Mouse (Mus musculus): ENCODE data around the gene Smarcc1.
"Not testable (repeated sequence)": the region's sequence is repeated elsewhere in the genome, so short reads cannot be mapped to it uniquely, and the experiment has no call there.

The Smarcc1 gene

DNA sequence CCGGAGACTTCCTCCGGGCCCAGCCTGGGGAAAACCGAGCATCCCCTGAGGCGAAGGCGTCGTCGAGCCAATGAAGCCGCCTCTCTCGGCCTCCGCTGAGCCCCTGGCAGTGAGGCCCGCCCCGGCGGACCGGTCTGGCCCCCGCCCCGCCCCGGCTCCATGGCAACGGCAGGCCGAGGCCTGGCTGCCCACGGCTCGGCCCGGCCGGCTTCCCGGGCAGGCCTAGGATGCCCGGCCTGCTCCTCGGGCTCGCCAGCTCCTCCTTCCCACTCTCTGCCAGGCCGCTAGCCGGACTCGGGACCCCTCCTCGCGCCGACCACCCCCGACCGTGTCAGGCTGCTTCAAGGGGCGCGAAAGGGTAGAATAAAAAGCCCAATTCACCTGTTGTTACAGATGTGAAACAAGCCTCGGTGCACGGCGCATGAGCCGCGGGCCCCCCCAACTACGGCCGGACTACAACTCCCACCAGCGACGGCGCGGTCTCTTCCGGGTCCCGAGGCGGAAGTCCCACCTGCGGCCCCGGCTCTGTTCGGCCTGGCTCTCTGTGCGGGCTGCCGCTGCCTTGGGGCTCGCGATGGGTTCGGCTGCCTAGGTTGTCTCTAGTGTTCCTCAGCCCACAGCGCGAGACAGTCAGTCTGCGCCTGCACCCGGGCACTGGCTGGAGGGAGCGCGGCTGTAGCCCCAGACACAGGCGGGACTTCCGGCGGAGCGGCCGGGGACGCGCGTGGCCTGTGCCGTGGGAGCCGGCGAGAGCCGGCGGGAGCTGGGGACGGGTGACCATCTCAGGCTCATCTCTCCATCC, at the start of gene Smarcc1:
Smarcc1 (plus strand) TSS at position 732 of the 802 bp plus-strand sequence.
- peak; percentile 90 for DNase-seq

DNA sequence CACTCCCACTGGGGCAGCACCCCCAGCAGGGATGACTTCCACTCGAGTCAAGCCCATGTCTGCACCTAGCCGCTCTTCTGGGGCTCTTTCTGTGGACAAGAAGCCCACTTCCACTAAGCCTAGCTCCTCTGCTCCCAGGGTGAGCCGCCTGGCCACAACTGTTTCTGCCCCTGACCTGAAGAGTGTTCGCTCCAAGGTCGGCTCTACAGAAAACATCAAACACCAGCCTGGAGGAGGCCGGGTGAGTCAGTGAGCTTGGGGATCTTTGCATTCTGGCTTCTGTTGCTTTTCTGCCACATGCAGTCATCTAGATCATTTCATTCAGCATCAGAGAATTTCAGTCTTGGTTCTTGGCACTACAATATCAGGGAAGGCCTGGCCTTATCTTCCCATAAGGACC, 48.8 kb upstream of the Smarcc1 start:
- no peak for DNase-seq

DNA sequence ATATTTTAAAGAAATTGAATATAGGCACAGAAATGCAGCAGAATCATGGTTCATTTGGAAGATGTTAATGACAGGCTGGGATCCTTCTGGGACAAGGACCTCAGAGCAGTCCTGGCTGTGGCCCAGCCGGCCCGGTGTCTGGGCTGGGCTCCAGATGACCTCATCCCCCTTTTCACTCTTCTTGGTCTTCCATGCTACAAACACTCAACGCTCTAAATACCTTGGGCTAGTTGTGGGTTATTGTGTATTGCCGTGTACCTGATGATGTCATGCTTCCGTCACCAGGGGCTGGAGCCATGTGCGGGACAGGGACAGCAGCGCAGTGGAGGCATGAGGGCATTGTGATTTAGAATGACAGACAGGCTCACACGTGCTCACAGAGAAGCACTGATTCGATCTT, 47.1 kb upstream of the Smarcc1 start:
- no peak for DNase-seq

DNA sequence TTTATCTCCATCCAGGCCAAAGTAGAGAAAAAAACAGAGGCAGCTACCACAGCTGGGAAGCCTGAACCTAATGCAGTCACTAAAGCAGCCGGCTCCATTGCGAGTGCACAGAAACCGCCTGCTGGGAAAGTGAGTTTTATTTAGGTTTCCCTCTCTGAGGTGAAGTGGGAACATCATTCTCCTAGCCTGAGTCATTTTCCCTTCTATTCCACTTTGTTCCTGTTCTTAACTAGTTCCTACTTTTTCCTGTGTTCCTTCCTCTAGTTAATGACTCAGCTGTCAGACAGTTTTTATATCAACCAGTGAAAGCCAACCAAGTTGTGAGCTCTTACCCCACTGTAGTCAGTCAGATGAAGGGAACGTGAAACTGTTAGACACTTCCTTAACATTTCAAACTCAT, 46.5 kb upstream of the Smarcc1 start:
- no peak for DNase-seq

DNA sequence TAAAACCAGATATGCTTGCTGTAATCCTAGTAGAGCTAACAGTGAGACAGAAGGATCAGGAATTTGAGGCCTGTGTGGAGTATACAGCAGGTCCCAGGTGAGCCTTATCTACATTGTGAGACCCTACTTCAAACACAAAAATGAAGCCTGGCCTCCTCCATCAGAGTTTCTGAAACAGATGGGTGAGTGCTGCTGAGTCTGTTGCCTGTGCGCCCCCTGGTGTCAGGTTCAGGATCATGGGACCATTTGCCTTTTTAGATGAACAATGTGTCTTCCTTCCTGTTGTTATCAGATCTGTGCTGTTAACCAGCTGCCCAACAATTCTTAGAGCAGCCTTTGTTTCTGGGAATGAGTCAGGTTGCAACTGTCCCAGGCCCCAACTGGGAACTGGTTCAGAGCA, 45.7 kb upstream of the Smarcc1 start:
- DNase-seq = peak; percentile 66

DNA sequence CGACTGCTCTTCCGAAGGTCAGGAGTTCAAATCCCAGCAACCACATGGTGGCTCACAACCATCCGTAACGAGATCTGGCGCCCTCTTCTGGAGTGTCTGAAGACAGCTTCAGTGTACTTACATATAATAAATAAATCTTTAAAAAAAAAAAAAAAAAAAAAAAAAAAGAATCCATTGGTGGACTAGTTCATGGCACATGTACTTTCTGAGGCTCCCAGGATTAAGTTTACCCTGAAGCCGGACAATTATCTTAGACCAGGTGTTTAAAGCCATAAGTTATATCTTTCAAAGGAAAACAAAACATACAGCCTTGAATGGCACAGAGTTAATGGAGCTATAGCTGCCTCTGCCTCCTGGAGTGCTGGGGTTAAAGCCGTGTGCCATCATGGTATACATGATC, 41.0 kb upstream of the Smarcc1 start:
- DNase-seq = not testable (repeated sequence)

DNA sequence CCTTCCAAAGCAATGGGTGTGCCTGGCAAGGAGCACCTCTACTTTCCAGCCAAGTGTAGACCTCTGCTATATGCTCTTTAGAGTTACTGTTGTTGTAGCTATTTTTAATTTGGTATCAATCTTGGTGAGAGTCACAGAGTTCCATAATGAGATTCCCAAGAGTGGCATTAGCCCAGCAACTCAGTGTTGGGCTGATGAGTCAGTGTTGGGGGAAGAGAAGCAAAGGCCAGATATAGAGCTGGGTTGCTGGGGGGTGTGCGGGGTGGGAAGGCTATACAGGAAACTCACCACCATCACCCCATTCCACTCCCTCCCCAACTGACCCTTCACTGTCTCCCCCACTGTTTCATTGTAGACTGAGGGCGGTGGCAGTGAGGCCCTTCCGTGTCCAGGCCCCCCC, 36.4 kb upstream of the Smarcc1 start:
- DNase-seq = no peak

DNA sequence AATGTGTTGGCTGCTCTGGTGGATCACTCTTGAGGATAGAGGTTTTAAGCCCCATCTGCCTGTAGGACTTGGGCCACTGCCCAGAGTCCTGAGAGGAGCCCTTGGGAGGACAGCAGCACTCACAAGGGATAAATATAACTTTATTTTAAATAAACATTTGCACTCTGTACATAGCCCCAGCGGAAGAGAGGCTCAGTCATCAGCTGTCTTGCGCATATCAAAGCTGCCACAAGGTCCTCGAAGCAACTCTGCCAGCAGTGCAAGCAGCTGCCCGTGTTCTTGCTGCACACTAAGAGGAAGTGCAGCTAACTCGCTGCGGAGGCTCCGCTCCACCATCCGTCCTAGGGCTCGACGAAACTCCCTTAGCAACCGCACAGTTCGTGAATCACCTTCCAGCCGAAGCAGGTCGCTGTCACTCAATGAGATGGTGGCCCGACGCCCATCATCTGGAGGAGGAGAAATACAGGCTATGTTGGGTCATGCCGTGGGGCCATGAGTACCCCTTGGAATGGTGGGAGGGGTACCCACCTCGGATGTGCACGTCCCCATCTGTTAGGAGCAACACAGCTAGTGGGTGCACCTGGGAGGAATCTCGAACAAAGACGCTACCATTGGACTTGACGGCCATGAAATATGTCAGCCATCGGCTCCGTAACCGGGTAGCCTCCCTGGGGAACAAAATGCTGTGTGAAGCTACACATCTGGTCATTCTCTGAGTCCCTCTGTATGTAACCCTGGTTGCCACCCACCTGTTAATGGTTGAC, 33.1 kb upstream of the Smarcc1 start:
- no peak for DNase-seq

GRCm38 (mm10) chr9:110085693-110086092, 31.8 kb upstream of the Smarcc1 start:
- DNase-seq = no peak

- DNase-seq = no peak
Observed at GRCm38 (mm10) chr9:110093303-110093702, 24.2 kb upstream of the Smarcc1 start.

DNA sequence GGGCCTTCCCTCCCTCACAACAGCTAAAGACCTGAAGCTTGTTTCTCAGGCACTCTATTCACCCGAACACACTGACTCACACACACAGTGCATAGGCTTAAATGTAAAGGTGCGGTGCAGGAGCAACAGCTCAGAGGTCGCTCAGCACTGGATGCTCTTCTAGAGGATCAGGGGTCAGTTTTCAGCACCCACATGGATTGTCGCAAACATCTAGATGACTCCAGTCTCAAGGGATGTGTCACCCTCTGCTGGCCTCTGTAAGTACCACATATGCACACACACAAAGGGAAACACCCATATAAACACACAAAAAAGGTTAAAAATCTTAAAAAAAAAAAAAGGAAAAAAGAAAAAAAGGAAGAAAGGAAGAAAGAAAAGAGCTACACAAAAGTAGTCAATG, 22.7 kb upstream of the Smarcc1 start:
- no peak for DNase-seq

- DNase-seq = no peak
Observed at GRCm38 (mm10) chr9:110097791-110098190, 19.7 kb upstream of the Smarcc1 start.

DNA sequence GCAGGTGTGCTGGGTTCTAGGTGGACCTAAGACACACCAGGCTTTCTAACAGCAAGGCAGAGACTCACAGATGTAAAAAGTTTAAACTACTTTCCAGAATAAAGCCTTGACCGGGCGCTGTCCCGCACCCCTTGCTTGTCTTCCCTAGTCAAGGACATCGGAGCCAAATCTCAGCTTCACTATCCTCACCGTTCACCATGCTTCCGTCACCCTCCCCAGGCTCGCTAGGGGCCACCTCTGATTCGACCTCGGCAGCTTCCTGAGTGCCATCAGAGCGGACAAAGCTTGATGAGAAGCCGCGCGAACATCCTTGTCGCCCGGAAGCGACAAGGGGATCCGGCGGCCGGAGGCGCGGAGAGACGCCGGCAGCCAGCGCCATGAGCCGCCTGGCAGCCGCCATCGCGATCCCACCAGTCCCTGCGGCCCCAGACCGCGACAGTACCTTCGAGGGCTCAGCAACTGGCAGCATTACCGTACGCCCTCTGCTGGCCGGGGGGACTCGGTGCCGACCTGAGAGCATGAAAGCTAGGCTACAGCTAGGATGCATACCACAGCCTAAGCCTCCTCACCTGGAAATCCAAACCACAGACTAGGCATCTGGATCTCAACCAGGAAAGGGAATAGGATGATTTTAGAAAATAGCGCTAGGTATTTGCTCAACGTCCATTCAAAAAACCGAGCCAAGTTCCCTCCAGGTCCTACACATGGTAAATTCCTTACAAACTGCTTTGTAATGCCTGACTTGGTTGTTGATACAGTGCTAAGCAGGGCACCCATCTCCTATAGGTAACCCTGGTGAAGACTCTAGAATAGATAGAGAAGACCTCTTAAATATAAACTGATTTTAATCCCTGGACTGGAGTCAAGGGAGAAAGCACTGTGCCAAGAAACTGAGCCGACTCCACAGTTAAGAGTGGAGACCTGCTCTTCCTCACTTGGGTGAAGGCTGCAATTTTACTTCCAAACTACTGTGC, 16.6 kb upstream of the Smarcc1 start:
- DNase-seq = peak; percentile 95

DNA sequence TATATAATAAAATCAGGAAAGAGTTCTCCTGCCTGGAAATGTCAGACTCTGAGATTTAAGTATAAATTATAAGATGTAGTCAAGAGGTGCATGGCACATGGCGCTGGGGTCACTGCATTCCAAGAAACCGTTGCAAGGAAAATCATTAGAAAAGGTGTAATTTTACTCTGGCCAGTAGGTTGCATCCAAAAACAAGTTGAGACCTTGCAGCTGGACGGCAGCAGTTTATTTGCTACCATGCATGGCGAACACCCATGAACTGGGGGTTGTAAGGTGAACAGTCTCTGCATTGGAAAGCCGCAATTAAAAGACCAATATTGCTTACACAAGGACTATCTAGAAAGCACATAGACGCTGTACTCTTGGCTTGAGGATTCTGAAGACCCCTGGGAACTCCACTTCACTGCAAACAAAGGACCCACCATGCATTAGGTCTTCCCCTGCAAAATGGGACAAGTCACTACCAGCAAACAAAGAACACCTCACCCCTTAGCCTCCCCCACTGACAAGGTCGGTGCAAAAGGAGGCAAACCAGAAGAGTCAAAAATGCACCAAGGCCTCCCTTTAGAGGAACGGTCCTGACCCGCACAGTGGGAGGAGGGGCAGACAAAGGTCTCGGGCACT, 1.0 kb upstream of the Smarcc1 start:
- DNase-seq = no peak

DNA sequence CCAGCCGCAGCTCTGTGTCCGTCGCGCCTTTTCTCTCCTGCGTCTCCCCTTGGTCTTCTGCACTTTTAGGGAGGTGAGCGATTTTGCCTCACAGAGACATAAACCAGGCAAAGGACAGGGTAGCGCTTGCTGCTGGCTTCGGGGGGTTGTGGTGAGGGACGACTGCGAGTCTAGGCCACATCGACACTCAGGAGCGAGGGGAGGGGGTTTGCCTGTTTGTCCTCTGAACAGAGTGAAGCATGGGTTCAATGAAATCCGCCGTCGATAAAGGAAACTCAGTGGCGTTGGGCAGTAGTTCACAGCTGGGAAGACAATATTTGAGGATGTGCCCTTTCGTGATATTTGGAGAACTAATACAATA, 251 bp downstream of the Smarcc1 start, which contains the start of gene Dhx30:
Dhx30 (minus strand) TSS at position 52 of the 361 bp plus-strand sequence.
- no peak for DNase-seq

DNA sequence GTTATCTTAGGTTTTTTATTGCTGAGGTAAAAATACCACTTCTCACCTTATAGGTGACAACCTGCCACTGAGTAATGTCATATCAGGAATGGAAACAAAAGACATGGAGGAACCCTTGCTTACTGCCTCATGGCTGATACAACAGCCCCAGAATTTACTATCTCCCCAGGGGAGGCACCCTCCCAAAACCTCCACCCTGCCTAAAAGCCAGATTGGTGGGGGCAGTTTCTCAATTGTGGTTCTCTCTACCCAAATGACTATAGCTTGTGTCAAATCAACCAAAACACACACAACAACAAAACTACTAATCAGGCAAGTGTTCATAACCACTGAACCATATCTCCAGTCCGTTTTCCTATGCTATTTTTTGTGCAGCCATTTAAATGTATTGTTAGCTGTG, 741 bp downstream of the Smarcc1 start:
- peak; percentile 41 for DNase-seq

GRCm38 (mm10) chr9:110121424-110121823, 3.9 kb downstream of the Smarcc1 start:
- DNase-seq = no peak

GRCm38 (mm10) chr9:110123322-110123721, 5.8 kb downstream of the Smarcc1 start:
- DNase-seq = no peak

- not testable (repeated sequence) for DNase-seq
Observed at GRCm38 (mm10) chr9:110124008-110124540, 6.6 kb downstream of the Smarcc1 start.

DNA sequence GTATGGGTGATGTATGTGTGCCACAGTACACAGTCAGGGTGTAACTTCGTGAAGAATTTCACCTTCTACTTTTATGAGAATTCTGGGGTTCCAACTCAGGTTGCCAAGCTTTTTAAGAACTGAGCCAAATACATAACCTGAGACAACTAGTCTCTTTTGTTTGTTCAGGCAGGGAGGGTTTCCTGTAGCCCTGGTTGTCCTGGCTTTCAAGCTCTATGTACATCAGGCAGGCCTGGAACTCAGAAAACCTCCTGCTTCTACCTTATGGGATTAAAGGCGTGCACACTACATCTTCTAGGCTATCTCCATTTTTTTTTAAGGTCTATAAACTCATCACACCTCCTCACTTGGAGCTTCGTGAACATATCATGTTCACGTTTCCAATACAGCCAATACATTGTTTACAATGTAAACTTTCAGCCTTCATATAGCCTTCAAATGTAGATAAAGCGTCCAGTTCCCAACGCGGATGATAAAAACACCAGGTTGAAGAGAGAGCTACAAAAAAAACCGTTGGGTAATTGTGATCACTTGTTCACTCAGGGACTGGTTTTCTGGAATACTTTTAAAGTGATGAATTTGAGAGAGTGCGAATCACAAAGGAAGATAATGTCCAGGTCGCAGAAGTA, 13.5 kb downstream of the Smarcc1 start:
- DNase-seq = no peak

- DNase-seq = peak; percentile 100
Observed at GRCm38 (mm10) chr9:110131525-110132197, 14.2 kb downstream of the Smarcc1 start.

Measured in liver (tissue).